In the genomic region with DNA sequence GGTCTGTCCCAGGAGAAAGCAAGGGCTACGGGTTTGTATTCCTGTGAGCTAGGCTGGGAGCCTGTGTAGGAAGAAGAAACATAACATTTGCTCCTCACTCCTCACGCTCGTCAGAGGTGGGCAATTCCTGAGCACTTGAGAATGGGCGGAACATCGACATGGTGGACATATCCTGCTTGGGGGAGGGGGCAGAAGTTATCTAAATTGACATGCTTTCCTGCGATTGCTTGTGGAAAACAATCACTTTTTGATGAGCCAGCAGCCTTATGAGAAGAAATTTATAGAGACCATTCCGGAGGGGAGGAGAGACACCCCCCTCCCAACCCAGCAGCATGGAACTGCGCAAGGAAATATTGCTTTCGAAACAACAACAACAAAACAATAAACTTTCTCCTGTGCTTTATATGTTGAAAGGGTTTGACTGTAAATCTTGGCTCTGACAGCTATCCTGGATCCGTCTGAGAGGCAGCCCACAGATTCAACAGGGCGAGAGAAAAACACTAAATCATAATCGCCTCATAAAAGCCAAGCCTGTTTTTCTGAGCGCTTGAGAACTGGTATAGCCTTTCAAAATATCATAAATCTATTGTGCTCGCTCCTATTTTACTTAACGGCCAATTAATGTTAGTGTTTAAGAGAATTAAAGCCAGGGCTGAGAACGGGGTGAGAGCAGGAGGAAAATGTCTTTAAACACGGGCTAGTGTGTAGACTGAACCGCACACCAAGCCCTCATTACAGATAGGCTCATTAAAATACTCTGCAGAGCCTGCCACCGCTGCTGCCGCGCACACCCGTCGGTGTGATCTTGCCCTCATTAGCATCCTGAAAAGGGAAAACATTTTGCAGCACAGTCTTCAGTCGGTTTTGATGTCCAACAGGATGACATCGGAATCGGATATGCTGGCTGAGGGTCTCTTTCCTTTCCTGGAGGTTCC, we compare ENCODE assay signal across 9 mouse cellular contexts.
A peak's percentile ranks its signal among the peaks of the same experiment; 100 is the strongest.
DNase-seq lines count a peak whose midpoint lies in the region; ATAC-seq and TF ChIP-seq lines count a peak whose summit lies in the region.
"Had no signal": no experiment of that assay in that cellular context is flagged by ENCODE, and none has a peak within 500 bp of the region (broad histone marks: within the 10 kb centered on the region; RNA-seq: fewer than 3 reads in every experiment).

No protein-coding gene starts in this region.

- peaks cover 16% of the 10 kb centered on the region; the same call in 1 of the 2 replicates for H3K4me1 ChIP-seq in forebrain, embryonic 14.5 days (ENCODE audit: control insufficient read depth, insufficient read depth, low read length)
- peaks cover 17% of the 10 kb centered on the region for H3K4me1 ChIP-seq in intestine, embryonic 14.5 days (replicated peaks; ENCODE audit: control insufficient read depth, insufficient read depth, low read length)
- H3K4me1 ChIP-seq in neural tube, embryonic 12.5 days, result peaks cover 13% of the 10 kb centered on the region; the same call in 1 of the 2 replicates
- H3K4me1 ChIP-seq in cerebellum, adult 2 months (ENCODE audit: control insufficient read depth, insufficient read depth, low read length), result peaks cover 4% of the 10 kb centered on the region

- ATAC-seq in forebrain, embryonic 14.5 days, result peak; percentile 80
- ATAC-seq in intestine, embryonic 14.5 days (replicated peaks; ENCODE audit: low FRiP score, low TSS enrichment, low read depth), result no peak
- ATAC-seq in neural tube, embryonic 12.5 days (ENCODE audit: low FRiP score, low read depth), result no peak

- peak overlapping the region; percentile 41 for H3K4me2 ChIP-seq in forebrain, embryonic 14.5 days (ENCODE audit: low read length)
- H3K4me2 ChIP-seq in intestine, embryonic 14.5 days (ENCODE audit: low read length), result peak overlapping the region; percentile 21
- peak overlapping the region; percentile 30 for H3K4me2 ChIP-seq in neural tube, embryonic 12.5 days (replicated peaks)

- DNase-seq in left cerebral cortex, adult 2 months (ENCODE audit: extremely low spot score in 1 of 2, low spot score in 2 of 2), result no peak
- no peak for DNase-seq in left cerebral cortex, postnatal 14 days (ENCODE audit: low spot score in 2 of 2)
- DNase-seq in forebrain, embryonic 14.5 days (ENCODE audit: low spot score), result peak; percentile 75
- DNase-seq in intestine, embryonic 14.5 days (ENCODE audit: low spot score), result no peak
- no peak for DNase-seq in cerebellum, adult 2 months
- DNase-seq in left cerebral cortex, postnatal 25 days (ENCODE audit: low spot score in 2 of 2), result no peak
- DNase-seq in ovary, postnatal 36 days (ENCODE audit: low spot score), result no peak
- DNase-seq: thymus, postnatal 4 days had no signal

- no peak for TF ChIP-seq CTCF in left cerebral cortex, adult 2 months (IDR thresholded peaks at IDR 0.05)
- no peak for TF ChIP-seq CTCF in cerebellum, adult 2 months (IDR thresholded peaks at IDR 0.05; ENCODE audit: borderline replicate concordance, insufficient read depth, low read depth, low read length)

- no peaks in the 10 kb centered on the region for H3K36me3 ChIP-seq in forebrain, embryonic 14.5 days (ENCODE audit: control insufficient read depth, insufficient read depth, low read length)
- H3K36me3 ChIP-seq in intestine, embryonic 14.5 days (ENCODE audit: control insufficient read depth, insufficient read depth, low read length), result no peaks in the 10 kb centered on the region
- no peaks in the 10 kb centered on the region for H3K36me3 ChIP-seq in neural tube, embryonic 12.5 days

- WGBS in forebrain, embryonic 14.5 days, result 22% methylated on average over 26 of the region's 26 CpGs
- 47% methylated on average over 26 of the region's 26 CpGs for WGBS in intestine, embryonic 14.5 days
- 41% methylated on average over 26 of the region's 26 CpGs for WGBS in neural tube, embryonic 12.5 days
- 72% methylated on average over 26 of the region's 26 CpGs for WGBS in cerebellum, adult 2 months

- no peaks in the 10 kb centered on the region for H3K27me3 ChIP-seq in forebrain, embryonic 14.5 days (replicated peaks; ENCODE audit: control insufficient read depth, insufficient read depth, low read length)
- H3K27me3 ChIP-seq in intestine, embryonic 14.5 days (replicated peaks; ENCODE audit: control insufficient read depth, insufficient read depth, low read length), result no peaks in the 10 kb centered on the region
- peaks cover 6% of the 10 kb centered on the region; the same call in 1 of the 2 replicates for H3K27me3 ChIP-seq in neural tube, embryonic 12.5 days (replicated peaks)
- no peaks in the 10 kb centered on the region for H3K27me3 ChIP-seq in cerebellum, adult 2 months (ENCODE audit: control insufficient read depth, insufficient read depth, low read length)

- H3K9ac ChIP-seq in forebrain, embryonic 14.5 days (ENCODE audit: low read length), result no peak overlapping the region
- no peak overlapping the region for H3K9ac ChIP-seq in intestine, embryonic 14.5 days (ENCODE audit: low read length)
- H3K9ac ChIP-seq in neural tube, embryonic 12.5 days, result no peak overlapping the region

- peak overlapping the region; percentile 6 for H3K4me3 ChIP-seq in left cerebral cortex, adult 2 months
- H3K4me3 ChIP-seq in forebrain, embryonic 14.5 days (ENCODE audit: low read depth, low read length), result no peak overlapping the region
- H3K4me3 ChIP-seq in intestine, embryonic 14.5 days (ENCODE audit: low read depth, low read length), result no peak overlapping the region
- H3K4me3 ChIP-seq in neural tube, embryonic 12.5 days, result no peak overlapping the region
- no peak overlapping the region for H3K4me3 ChIP-seq in cerebellum, adult 2 months (replicated peaks; ENCODE audit: insufficient read depth, low read depth, low read length)

- TF ChIP-seq POLR2A in cerebellum, adult 2 months (IDR thresholded peaks at IDR 0.05; ENCODE audit: borderline replicate concordance, insufficient read depth, low read length), result no peak

- H3K27ac ChIP-seq in left cerebral cortex, adult 2 months, result no peak overlapping the region
- H3K27ac ChIP-seq in forebrain, embryonic 14.5 days (ENCODE audit: low read depth, low read length), result no peak overlapping the region
- H3K27ac ChIP-seq in intestine, embryonic 14.5 days (ENCODE audit: low read depth), result no peak overlapping the region; the same call in 1 of the 2 replicates
- no peak overlapping the region for H3K27ac ChIP-seq in neural tube, embryonic 12.5 days
- no peak overlapping the region for H3K27ac ChIP-seq in cerebellum, adult 2 months (ENCODE audit: insufficient read depth, low read length)

- intact Hi-C loops in left cerebral cortex, adult 2 months (cut with DNase I), result no loop called here
- intact Hi-C loops in left cerebral cortex, postnatal 14 days (cut with DNase I), result no loop called here
- intact Hi-C loops in left cerebral cortex, postnatal 25 days (cut with DNase I), result no loop called here

- H3K9me3 ChIP-seq in forebrain, embryonic 14.5 days (replicated peaks; ENCODE audit: control insufficient read depth, low read length), result no peaks in the 10 kb centered on the region
- no peaks in the 10 kb centered on the region for H3K9me3 ChIP-seq in intestine, embryonic 14.5 days (ENCODE audit: control insufficient read depth, low read length)
- no peaks in the 10 kb centered on the region for H3K9me3 ChIP-seq in neural tube, embryonic 12.5 days
